Mouse (Mus musculus): ENCODE data around the gene Kiz.

GRCm38 (mm10) chr2:146856853-146857252, 1.2 kb downstream of the Kiz start:
- TF ChIP-seq CTCF (IDR thresholded peaks at IDR 0.05; ENCODE audit: low read depth, low read length), result no peak
- no peak for TF ChIP-seq POLR2A (IDR thresholded peaks at IDR 0.05; ENCODE audit: extremely low read depth, insufficient read depth, low read length)

Data from liver, adult 2 months (tissue).